Mouse (Mus musculus) embryonic fibroblast, embryonic 13.5 days (primary cell): ENCODE results near the gene Krt18. TPM values are rescaled to one million over a fixed set of nuclear protein-coding genes. Genes with fewer than 3 reads are reported as not detected.
"Not testable (repeated sequence)": the region's sequence is repeated elsewhere in the genome, so short reads cannot be mapped to it uniquely, and the experiment has no call there.

ENCODE experiments used
- H3K27ac ChIP-seq: 2 replicates; pipeline ENCODE4 v1.5.1; 2012; ENCODE audit warnings: low read length, control low read depth, inconsistent platforms; ENCODE audit not compliant: insufficient read depth
- H3K4me1 ChIP-seq: 2 replicates; pipeline ENCODE4 v1.6.1; 2011; ENCODE audit warnings: low read length; ENCODE audit not compliant: control insufficient read depth, insufficient read depth
- H3K4me3 ChIP-seq: 2 replicates; pipeline ENCODE4 v1.5.1; 2011; ENCODE audit warnings: mild to moderate bottlenecking, control low read depth, low read length; ENCODE audit not compliant: insufficient read depth
- CTCF ChIP-seq: IDR thresholded peaks from 2 replicates; pipeline ENCODE4 v1.5.1; 2011; ENCODE audit warnings: mild to moderate bottlenecking, control low read depth, low read length, moderate library complexity, borderline replicate concordance; ENCODE audit not compliant: insufficient read depth
- POLR2A ChIP-seq: IDR thresholded peaks from 2 replicates; pipeline ENCODE4 v1.6.1; 2011; ENCODE audit warnings: low read depth, mild to moderate bottlenecking, control low read depth, low read length, moderate library complexity
- polyA plus RNA-seq: library from polyadenylated mRNA; stranded (reverse); fragments of >200 nt; gene quantifications from 2 replicates; pipeline ENCODE4 v1.2.4, GENCODE M21; 2011; ENCODE audit warnings: low read depth; ENCODE audit not compliant: missing spikeins, insufficient read length

Krt18 gene
- 1.6 and 8.2 TPM in 2 replicates for polyA plus RNA-seq

DNA sequence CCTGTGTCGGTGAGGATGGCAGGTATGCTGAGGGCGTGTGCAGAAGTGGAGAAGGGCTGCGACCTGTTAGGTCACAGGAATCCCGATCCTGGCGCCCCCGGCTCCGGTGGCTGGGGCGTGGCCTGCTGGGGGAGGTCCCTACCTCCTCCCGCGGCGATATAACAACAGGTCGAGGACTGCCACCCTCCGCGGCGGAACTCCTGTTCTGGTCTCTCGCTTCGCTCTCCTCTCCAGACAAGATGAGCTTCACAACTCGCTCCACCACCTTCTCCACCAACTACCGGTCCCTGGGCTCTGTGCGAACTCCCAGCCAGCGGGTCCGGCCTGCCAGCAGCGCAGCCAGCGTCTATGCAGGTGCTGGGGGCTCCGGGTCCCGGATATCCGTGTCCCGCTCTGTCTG is at the start of gene Krt18:
Gene Krt18 (plus strand): TSS at position 141 of the 400 bp plus-strand sequence.
- TF ChIP-seq POLR2A, result no peak
- TF ChIP-seq CTCF, result no peak
- Histone ChIP-seq H3K4me1 (peaks cover 5% of the 10 kb centered on the region; the same call in 1 of the 2 replicates), H3K4me3 (peak within 1 kb of the TSS; percentile 11; the same call in 1 of the 2 replicates), H3K27ac (no peak within 1 kb of the TSS)

DNA sequence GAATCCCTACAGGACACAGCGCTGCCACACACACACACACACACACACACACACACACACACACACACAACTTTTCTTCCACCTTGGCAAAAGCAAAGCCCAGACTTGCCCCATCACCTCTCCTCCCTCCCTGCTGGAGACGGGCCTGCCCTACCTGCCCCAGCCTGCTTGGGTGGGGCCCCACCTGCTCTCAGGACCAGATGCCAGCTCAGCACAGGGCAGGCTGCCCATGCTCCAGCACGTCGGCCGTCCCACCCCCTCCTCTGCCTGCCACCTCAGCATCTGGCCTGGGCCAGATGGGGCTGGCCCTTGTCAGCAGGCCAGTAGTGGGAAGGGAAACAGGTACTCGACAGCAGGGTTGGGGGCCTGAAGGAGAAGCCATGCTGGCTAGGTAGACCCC is 47.1 kb upstream of the Krt18 start:
- Histone ChIP-seq H3K4me3 (no peak overlapping the region), H3K27ac (no peak overlapping the region), H3K4me1 (peaks cover 19% of the 10 kb centered on the region)
- TF ChIP-seq POLR2A, result no peak
- TF ChIP-seq CTCF, result no peak

DNA sequence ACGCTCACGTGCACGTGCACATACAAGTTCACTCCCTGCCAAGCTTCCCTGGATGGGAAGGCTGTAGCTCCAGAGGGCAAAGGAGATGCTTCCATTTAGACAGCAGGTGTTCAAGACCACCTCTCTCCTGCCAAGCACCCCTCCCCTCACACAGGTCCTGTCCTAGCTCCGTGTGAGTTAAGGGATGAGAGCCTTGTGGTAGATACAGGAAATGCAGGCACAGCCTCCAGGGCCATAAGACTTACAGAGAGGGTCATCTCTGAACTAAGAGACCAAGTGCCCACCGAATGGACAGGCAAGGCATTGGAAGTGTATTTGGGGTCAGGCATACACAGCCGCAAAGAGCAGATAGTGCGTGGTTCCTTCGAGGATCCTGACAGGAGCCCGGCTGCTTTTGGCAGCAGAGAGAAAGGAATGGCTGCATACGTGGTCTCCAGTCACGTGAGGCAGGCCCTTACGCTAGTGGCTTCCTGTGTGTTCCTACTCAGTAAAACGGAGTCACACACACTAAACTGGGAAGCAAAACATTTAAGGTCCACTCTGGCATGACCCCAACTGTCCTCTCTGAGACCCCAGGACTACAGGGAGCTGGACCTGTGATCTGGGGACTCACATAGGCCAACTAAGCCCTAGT is 44.5 kb upstream of the Krt18 start:
- Histone ChIP-seq H3K4me3 (no peak overlapping the region), H3K4me1 (no peaks in the 10 kb centered on the region), H3K27ac (no peak overlapping the region)
- TF ChIP-seq CTCF (no peak), POLR2A (no peak)

DNA sequence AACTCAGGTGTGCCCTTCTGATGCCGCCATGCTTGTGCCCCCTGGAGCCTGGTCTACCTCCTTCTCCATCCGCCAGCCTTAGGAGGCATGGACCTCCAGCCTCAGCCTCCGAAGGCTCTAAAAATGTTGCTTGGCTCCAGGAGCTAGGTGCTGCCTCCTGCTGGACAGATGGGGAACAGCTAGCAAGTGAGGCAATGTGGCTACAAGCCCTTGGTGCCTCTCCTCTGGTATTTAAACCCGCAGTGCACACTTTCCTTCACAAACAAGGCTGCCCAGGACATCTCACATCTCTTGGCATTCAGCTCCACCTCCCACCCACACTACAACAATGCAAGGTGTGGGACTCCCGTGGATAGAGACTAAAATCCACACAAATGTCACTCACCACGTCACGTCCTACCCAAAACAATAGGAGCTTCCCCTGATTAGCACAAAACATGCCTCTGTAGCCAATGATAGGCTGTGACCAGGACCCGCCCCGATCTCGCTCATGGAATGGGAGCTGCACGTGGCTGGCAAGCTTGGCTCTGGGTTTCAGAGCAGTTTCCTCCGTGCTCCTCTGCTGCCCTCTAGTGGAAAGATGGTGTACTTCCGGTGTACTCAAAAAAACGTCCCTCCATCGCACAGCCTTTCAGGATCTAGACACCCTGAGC is 43.9 kb upstream of the Krt18 start:
- no peaks in the 10 kb centered on the region for H3K4me1 ChIP-seq
- peak overlapping the region; percentile 22 for H3K4me3 ChIP-seq
- TF ChIP-seq POLR2A (no peak), CTCF (peak; percentile 98)
- H3K27ac ChIP-seq, result no peak overlapping the region

DNA sequence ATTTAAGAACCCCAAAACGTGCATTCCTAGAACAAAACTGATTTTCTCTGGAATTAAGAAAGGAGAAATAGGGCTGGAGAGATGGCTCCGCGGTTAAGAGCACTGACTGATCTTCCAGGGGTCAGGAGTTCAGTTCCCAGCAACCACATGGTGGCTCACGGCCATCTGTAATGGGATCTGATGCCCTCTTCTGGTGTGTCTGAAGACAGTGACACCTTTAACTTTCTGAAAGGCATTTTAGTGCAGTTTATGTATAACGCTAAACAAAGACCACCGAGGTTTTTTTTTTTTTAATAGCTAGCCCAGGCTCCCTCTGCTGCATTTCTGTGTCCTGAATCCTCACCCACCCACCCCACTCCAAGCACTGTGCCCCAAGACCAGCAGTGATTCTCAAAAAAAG is 43.2 kb upstream of the Krt18 start:
- Histone ChIP-seq H3K27ac (no peak overlapping the region), H3K4me1 (no peaks in the 10 kb centered on the region), H3K4me3 (no peak overlapping the region)
- TF ChIP-seq CTCF, result no peak
- TF ChIP-seq POLR2A, result no peak

DNA sequence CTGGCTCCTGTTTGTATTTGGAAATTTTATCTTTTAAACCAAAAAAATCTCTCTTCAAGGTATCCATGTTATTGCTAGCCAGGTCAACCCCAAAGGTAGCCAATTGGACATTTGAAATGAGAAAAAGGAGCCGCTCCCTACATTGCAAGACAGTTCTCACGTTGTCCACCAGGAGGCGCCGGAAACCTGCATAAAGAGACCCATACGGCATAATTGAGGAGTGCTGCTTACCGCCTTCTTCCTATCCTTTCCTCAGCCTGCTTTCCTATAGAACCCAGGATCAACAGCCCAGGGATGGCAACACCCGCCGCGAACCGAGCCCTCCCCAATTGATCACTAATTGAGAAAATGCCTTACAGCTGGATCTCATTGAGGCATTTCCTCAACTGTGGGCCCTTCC is 39.9 kb upstream of the Krt18 start:
- H3K4me3 ChIP-seq, result no peak overlapping the region
- no peak overlapping the region for H3K27ac ChIP-seq
- TF ChIP-seq CTCF, result peak; percentile 72
- TF ChIP-seq POLR2A, result no peak
- H3K4me1 ChIP-seq, result no peaks in the 10 kb centered on the region

DNA sequence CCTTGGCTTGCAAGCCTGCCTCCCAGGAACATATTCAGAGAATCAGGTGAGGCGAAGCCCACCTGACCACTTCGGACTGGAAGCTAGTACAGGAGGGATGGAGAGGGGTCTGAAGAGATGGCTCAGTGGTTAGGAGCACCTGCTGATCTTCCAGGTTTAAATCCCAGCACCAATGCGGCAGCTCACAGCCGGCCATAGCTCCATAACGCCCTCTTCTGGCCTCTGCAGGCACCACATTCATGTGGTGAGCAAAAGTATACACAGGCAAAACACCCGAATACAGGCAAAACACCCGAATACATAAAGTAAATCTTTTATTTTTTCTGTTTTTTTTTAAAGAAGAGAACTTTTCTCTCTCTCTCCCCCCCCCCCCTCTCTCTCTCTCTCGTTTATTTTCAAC is 39.3 kb upstream of the Krt18 start:
- no peak overlapping the region for H3K27ac ChIP-seq
- no peak overlapping the region for H3K4me3 ChIP-seq
- no peak for TF ChIP-seq CTCF
- TF ChIP-seq POLR2A, result no peak
- no peaks in the 10 kb centered on the region for H3K4me1 ChIP-seq

DNA sequence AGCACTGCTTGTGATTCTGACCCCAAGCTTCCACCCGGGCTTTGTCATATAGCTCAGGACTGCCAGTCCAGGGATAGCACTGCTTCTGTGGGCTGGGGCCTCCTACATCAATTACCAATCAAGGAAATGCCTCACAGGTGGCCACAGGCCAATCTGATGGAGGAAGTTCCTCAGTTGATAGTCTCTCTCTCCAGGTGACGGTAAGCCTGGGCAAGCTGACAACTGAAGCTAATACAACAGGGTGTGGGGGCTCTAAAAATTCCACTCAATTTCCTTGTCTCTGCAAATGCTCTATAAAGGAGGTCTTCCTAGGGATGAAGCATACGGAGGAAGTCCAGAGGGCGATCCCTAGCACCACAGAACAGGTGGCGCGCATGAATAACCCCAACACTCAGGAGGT is 37.0 kb upstream of the Krt18 start:
- no peaks in the 10 kb centered on the region for H3K4me1 ChIP-seq
- TF ChIP-seq POLR2A, result no peak
- TF ChIP-seq CTCF, result no peak
- H3K4me3 ChIP-seq, result no peak overlapping the region
- H3K27ac ChIP-seq, result no peak overlapping the region

DNA sequence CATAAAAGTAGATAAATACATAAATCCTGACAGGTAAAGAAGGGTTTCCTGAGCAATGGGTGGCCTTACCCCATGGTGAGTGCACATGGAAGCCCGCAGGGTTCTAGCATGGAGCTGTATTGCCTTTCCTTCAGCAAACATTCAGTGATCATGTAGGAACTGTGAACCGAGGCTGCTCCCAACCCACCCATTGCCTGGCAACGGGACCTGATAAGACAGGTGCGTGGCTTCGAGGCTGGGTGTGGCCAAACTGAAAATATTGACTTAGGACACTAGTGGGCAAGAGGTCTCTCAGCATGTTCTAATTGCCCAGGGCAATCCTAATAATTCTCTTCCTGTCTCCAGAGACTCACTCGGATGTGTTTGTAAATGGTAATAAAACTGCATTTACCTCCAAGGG is 33.6 kb upstream of the Krt18 start:
- TF ChIP-seq CTCF (no peak), POLR2A (no peak)
- no peaks in the 10 kb centered on the region for H3K4me1 ChIP-seq
- H3K4me3 ChIP-seq, result no peak overlapping the region
- H3K27ac ChIP-seq, result no peak overlapping the region

DNA sequence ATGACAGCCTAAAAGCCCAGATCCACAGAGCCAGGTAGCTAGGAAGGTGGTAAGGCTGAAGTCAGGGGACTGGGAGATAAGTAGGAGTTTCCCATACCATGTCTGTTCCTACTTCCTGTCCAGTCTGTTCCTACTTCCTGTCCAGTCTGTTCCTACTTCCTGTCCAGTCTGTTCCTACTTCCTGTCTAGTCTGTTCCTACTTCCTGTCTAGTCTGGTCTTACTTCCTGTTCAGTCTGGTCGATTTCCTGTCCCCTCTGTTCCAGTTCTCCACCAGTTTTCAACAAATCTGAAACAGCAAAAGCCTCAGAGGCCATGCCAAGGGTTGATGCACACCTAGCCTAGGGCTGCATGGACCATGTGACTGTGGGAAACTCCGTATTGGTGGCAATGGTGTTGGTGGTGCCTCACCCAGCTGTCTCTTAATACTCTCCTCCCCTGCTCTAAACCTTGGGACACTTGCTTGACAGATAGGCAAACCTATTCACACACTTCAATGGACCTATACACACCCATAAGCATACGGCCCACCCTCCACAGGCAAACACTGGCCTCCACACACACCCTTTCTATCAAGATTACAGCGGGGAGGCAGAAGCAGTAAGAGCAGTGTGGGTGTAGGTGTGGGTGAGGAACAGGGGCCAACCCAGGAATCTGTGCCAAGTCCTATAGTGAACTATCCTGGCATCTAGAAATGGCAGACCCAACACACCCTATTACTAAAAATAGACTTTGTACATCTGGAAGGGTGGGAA is 32.3 kb upstream of the Krt18 start:
- Histone ChIP-seq H3K27ac (no peak overlapping the region), H3K4me3 (no peak overlapping the region), H3K4me1 (no peaks in the 10 kb centered on the region)
- TF ChIP-seq POLR2A (no peak), CTCF (no peak)

DNA sequence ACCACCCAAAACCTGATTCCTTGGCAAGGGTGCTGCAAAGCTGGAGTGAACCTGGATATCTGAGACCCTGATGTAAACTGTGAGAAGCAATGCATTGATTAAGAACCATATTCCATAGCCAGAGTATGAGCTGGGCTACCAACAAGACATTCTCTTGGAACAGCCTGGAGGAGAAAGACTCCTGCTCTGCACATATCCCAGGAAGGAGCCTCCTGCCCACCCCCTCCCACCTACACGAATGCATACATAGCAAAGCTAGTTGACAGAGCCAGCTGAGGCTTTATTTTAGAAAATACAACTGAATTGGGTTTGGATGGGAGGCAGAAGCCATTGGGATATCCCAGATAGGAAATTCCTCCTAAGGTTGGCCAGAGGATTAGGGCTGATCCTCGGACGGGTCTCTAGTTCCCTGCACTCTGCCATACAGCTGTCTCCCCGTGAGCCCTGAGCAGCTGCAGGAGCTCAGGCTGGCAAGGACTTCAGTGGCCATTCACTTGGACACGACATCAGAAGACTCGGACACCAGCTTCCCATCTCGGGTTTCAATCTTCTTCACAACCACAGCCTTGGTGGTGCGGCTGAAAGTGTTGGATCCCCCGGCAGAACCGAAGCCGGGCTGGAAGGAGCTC is 31.4 kb upstream of the Krt18 start:
- H3K4me3 ChIP-seq, H3K4me1 ChIP-seq: not testable (repeated sequence)

More for the DNA sequence above, 31.4 kb upstream of the Krt18 start:
- H3K27ac ChIP-seq, result not testable (repeated sequence)
